Mouse (Mus musculus): ENCODE measurements around the gene Maco1. TPM values are rescaled to one million over a fixed set of nuclear protein-coding genes. Genes with fewer than 3 reads are reported as not detected.
"Not testable (repeated sequence)": the region's sequence is repeated elsewhere in the genome, so short reads cannot be mapped to it uniquely, and the experiment has no call there.

Gene Maco1
- polyA plus RNA-seq, 1 experiment from 2014 or later: 63.5 TPM

GRCm38 (mm10) chr4:134804765-134805164, 48.4 kb downstream of the Maco1 start:
- Histone ChIP-seq H3K4me3 (no peak overlapping the region), H3K9ac (no peak overlapping the region), H3K4me1 (0 out of 2 replicates have a peak, but pooled peaks cover 4% of the 10 kb centered on the region), H3K4me2 (replicated peaks) (no peak overlapping the region), H3K36me3 (peaks cover 78% of the 10 kb centered on the region), H3K9me3 (no peaks in the 10 kb centered on the region), H3K27ac (no peak overlapping the region), H3K27me3 (no peaks in the 10 kb centered on the region)
- no peak for ATAC-seq (ENCODE audit: insufficient number of reproducible peaks, insufficient read depth, low FRiP score, low TSS enrichment)
- WGBS: 79% methylated on average over 5 of the region's 5 CpGs

- Histone ChIP-seq H3K27ac (no peak overlapping the region), H3K9me3 (no peaks in the 10 kb centered on the region), H3K27me3 (no peaks in the 10 kb centered on the region), H3K9ac (no peak overlapping the region), H3K36me3 (peaks cover 60% of the 10 kb centered on the region), H3K4me2 (replicated peaks) (no peak overlapping the region), H3K4me1 (0 out of 2 replicates have a peak, but pooled peaks cover 4% of the 10 kb centered on the region), H3K4me3 (no peak overlapping the region)
- WGBS: 88% methylated on average over 3 of the region's 3 CpGs
- no peak for ATAC-seq (ENCODE audit: insufficient number of reproducible peaks, insufficient read depth, low FRiP score, low TSS enrichment)
These were observed 50.4 kb downstream of the Maco1 start for GRCm38 (mm10) chr4:134802765-134803164.

GRCm38 (mm10) chr4:134802155-134802554, 51.0 kb downstream of the Maco1 start:
- H3K4me1 ChIP-seq: peaks cover 4% of the 10 kb centered on the region; the same call in 1 of the 2 replicates
- H3K9ac ChIP-seq: no peak overlapping the region
- WGBS: 90% methylated on average over 10 of the region's 10 CpGs
- no peaks in the 10 kb centered on the region for H3K27me3 ChIP-seq
- H3K4me2 ChIP-seq (replicated peaks): no peak overlapping the region
- no peaks in the 10 kb centered on the region for H3K9me3 ChIP-seq
- H3K36me3 ChIP-seq: peaks cover 58% of the 10 kb centered on the region
- no peak for ATAC-seq (ENCODE audit: insufficient number of reproducible peaks, insufficient read depth, low FRiP score, low TSS enrichment)
- no peak overlapping the region for H3K27ac ChIP-seq
- H3K4me3 ChIP-seq: no peak overlapping the region

DNA sequence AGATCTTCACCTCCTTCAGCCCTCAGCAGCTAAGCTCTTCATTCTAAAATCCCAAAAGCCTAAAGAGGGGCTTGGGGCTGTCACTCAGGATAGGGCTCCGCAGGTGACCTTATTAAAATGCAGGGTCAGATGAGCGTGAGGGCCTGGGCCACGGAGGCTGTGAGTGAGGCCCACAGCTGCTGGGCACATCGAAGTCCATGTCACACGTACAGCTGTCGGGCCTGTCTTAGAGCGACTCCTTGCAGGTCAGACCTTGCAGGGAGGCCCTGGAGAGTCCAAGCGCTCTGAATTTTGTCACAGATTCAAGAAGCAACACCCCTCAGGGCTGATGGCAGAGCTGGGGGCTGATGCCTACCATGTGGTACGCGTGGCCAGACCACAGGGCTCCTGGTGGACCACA, 52.5 kb downstream of the Maco1 start:
- Histone ChIP-seq H3K9me3 (no peaks in the 10 kb centered on the region), H3K27me3 (no peaks in the 10 kb centered on the region), H3K4me3 (no peak overlapping the region), H3K9ac (no peak overlapping the region), H3K36me3 (peaks cover 46% of the 10 kb centered on the region), H3K27ac (no peak overlapping the region), H3K4me2 (replicated peaks) (no peak overlapping the region), H3K4me1 (peaks cover 14% of the 10 kb centered on the region)
- ATAC-seq (ENCODE audit: insufficient number of reproducible peaks, insufficient read depth, low FRiP score, low TSS enrichment): no peak
- WGBS: 68% methylated on average over 10 of the region's 10 CpGs

GRCm38 (mm10) chr4:134800098-134800497, 53.0 kb downstream of the Maco1 start:
- Histone ChIP-seq H3K9me3 (no peaks in the 10 kb centered on the region), H3K4me2 (replicated peaks) (no peak overlapping the region), H3K27me3 (no peaks in the 10 kb centered on the region), H3K36me3 (peaks cover 40% of the 10 kb centered on the region), H3K27ac (no peak overlapping the region), H3K4me3 (no peak overlapping the region), H3K9ac (no peak overlapping the region), H3K4me1 (peaks cover 14% of the 10 kb centered on the region)
- no peak for ATAC-seq (ENCODE audit: insufficient number of reproducible peaks, insufficient read depth, low FRiP score, low TSS enrichment)
- 57% methylated on average over 8 of the region's 8 CpGs for WGBS

GRCm38 (mm10) chr4:134799272-134799671, 53.9 kb downstream of the Maco1 start:
- Histone ChIP-seq H3K4me2 (replicated peaks) (no peak overlapping the region), H3K27me3 (no peaks in the 10 kb centered on the region), H3K27ac (no peak overlapping the region), H3K9ac (no peak overlapping the region), H3K36me3 (peaks cover 33% of the 10 kb centered on the region), H3K4me3 (no peak overlapping the region), H3K9me3 (no peaks in the 10 kb centered on the region), H3K4me1 (peaks cover 14% of the 10 kb centered on the region)
- 0 out of 2 replicates have a peak, but pooled peaks have one; percentile 29 for ATAC-seq (ENCODE audit: insufficient number of reproducible peaks, insufficient read depth, low FRiP score, low TSS enrichment)
- 9% methylated on average over 4 of the region's 4 CpGs for WGBS

DNA sequence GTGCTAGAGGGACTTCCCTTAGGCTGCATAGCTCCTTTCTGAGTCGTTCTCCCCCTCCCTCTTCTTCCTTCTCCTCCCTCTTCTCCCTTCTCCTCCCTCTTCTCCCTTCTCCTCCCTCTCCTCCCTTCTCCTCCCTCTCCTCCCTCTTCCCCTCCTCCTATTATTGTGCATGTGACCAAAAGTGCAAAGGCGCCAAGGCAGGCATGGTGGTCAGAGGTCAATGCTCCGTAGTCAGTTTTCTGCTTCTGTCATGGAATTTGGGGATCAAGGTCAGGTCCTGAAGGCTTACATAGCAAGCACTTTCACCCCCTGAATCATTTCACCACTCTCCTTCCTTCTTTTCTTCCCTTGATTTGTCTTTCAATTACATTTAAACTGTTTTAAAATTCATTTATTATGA, 54.3 kb downstream of the Maco1 start:
- 48% methylated on average over 3 of the region's 3 CpGs for WGBS
- peaks cover 14% of the 10 kb centered on the region for H3K4me1 ChIP-seq
- no peak overlapping the region for H3K9ac ChIP-seq

GRCm38 (mm10) chr4:134797621-134798020, 55.5 kb downstream of the Maco1 start:
- no peak for ATAC-seq (ENCODE audit: insufficient number of reproducible peaks, insufficient read depth, low FRiP score, low TSS enrichment)
- H3K9me3 ChIP-seq: no peaks in the 10 kb centered on the region
- no peak overlapping the region for H3K9ac ChIP-seq
- H3K27ac ChIP-seq: no peak overlapping the region
- 72% methylated on average over 6 of the region's 6 CpGs for WGBS
- H3K27me3 ChIP-seq: no peaks in the 10 kb centered on the region
- H3K4me2 ChIP-seq (replicated peaks): no peak overlapping the region
- peaks cover 10% of the 10 kb centered on the region for H3K4me1 ChIP-seq
- H3K4me3 ChIP-seq: no peak overlapping the region
- H3K36me3 ChIP-seq: peaks cover 21% of the 10 kb centered on the region

More for the DNA sequence above, 54.3 kb downstream of the Maco1 start:
- H3K4me2 ChIP-seq (replicated peaks): no peak overlapping the region
- H3K36me3 ChIP-seq: peaks cover 30% of the 10 kb centered on the region
- ATAC-seq (ENCODE audit: insufficient number of reproducible peaks, insufficient read depth, low FRiP score, low TSS enrichment): no peak
- no peak overlapping the region for H3K4me3 ChIP-seq
- H3K27ac ChIP-seq: no peak overlapping the region
- no peaks in the 10 kb centered on the region for H3K9me3 ChIP-seq
- H3K27me3 ChIP-seq: no peaks in the 10 kb centered on the region

DNA sequence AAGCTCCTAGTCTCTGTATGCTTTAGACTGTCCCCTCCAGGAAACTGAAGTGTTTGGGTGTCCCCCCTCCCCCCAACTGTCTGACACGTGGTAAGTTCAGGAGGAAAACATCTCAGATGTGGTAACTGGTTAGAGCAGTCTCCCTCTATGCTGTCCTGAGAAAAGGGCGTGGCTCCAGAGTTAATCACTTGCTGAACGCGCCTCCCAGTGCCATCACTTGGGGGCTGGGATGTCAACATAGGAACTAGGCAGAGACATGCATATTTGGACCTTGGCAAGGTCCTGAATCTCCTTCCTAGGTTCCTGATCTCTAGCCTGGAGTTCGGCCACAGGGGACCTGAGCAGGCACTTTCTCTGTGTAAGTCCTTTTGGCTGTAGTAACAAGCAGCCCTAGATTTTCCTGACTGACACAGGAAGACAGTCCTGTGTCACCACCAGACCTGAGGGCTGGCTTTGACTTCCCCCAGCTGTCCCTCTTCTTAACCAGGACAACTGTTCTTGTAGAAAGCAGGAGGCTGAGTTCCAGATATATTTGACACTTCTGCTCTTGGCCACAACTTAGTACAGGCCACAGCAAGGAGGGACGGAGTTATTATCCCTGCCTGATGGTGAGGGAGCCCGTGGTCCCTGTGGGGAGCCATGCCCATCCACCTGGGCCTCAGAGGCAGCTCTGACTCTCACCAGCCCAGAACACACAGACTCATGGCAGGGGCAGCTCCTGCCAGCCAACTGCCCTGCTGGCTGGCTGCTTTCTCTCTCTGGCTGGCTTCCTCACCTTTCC, 56.4 kb downstream of the Maco1 start:
- no peak overlapping the region for H3K4me2 ChIP-seq (replicated peaks)
- no peaks in the 10 kb centered on the region for H3K27me3 ChIP-seq
- ATAC-seq (ENCODE audit: insufficient number of reproducible peaks, insufficient read depth, low FRiP score, low TSS enrichment): no peak
- H3K36me3 ChIP-seq: peaks cover 12% of the 10 kb centered on the region
- H3K4me3 ChIP-seq: no peak overlapping the region
- H3K9ac ChIP-seq: no peak overlapping the region
- peaks cover 10% of the 10 kb centered on the region for H3K4me1 ChIP-seq
- H3K27ac ChIP-seq: no peak overlapping the region
- WGBS: 26% methylated on average over 7 of the region's 7 CpGs
- H3K9me3 ChIP-seq: no peaks in the 10 kb centered on the region

DNA sequence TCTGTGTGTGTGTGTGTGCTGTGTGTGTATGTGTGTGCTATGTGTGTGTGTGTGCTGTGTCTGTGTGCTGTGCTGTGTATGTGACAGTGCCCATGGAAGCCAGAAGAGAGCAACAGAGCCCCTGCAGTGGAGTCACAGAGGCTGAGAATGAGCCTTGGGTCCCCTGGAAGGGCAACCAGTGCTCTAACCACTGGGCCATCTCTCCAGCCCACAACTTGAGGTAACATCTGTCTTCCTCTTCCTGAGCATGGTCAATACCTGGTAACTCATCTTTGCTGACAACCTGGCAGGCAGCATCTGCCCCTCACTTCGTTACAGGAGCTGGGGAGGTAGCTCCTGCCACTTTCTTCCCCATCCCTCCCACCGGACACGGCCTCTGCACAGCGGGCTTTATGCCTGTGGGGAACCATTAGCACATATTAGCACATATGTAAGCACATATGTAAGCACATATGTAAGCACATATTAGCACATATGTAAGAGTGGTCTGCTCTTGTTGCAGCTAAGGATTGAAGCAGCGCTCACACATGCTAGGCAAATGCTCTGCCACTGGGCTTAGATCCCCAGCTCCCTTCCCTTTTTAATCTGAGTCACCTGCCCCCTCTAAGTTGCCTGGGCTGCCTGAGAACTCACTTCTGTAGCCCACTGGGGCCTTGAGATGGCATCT, 57.2 kb downstream of the Maco1 start:
- H3K4me1 ChIP-seq: peaks cover 10% of the 10 kb centered on the region
- H3K27me3 ChIP-seq: no peaks in the 10 kb centered on the region
- WGBS: 75% methylated on average over 5 of the region's 5 CpGs
- H3K4me3 ChIP-seq: no peak overlapping the region
- no peak for ATAC-seq (ENCODE audit: insufficient number of reproducible peaks, insufficient read depth, low FRiP score, low TSS enrichment)
- no peak overlapping the region for H3K27ac ChIP-seq
- no peak overlapping the region for H3K4me2 ChIP-seq (replicated peaks)
- H3K9me3 ChIP-seq: no peaks in the 10 kb centered on the region
- peaks cover 5% of the 10 kb centered on the region for H3K36me3 ChIP-seq
- no peak overlapping the region for H3K9ac ChIP-seq

- not testable (repeated sequence) for H3K27me3 ChIP-seq; ATAC-seq (ENCODE audit: insufficient number of reproducible peaks, insufficient read depth, low FRiP score, low TSS enrichment); H3K4me3 ChIP-seq; H3K9ac ChIP-seq; H3K27ac ChIP-seq; H3K9me3 ChIP-seq; H3K4me2 ChIP-seq (replicated peaks); H3K36me3 ChIP-seq; H3K4me1 ChIP-seq
These were observed 58.2 kb downstream of the Maco1 start for GRCm38 (mm10) chr4:134794959-134795358.

Data from embryonic facial prominence, embryonic 12.5 days (tissue).